Mouse (Mus musculus): ENCODE measurements around the gene Ccdc77. TPM values are rescaled to one million over a fixed set of nuclear protein-coding genes. Genes with fewer than 3 reads are reported as not detected.

Ccdc77 gene
- polyA plus RNA-seq, 1 experiment from 2014 or later = 17.4 TPM

GRCm38 (mm10) chr6:120362774-120363687, 1.1 kb downstream of the Ccdc77 start:
- no peaks in the 10 kb centered on the region for H3K36me3 ChIP-seq (ENCODE audit: control insufficient read depth, insufficient read depth, low read length)
- peak overlapping the region; percentile 98 for H3K27ac ChIP-seq (ENCODE audit: low read length)
- 18% methylated on average over 15 of the region's 15 CpGs for WGBS
- peaks cover 11% of the 10 kb centered on the region for H3K4me1 ChIP-seq (ENCODE audit: control insufficient read depth, insufficient read depth, low read length)
- peak overlapping the region; percentile 94 for H3K4me3 ChIP-seq (ENCODE audit: low read length)
- H3K9me3 ChIP-seq (ENCODE audit: control insufficient read depth, low read length) = no peaks in the 10 kb centered on the region
- H3K27me3 ChIP-seq (replicated peaks; ENCODE audit: control insufficient read depth, insufficient read depth, low read length) = no peaks in the 10 kb centered on the region
- H3K9ac ChIP-seq (ENCODE audit: low read depth, low read length) = peak overlapping the region; percentile 95
- ATAC-seq = no peak
- H3K4me2 ChIP-seq (ENCODE audit: low read depth, low read length) = peak overlapping the region; percentile 81

- no peaks in the 10 kb centered on the region for H3K36me3 ChIP-seq (ENCODE audit: control insufficient read depth, insufficient read depth, low read length)
These were observed 2.0 kb downstream of the Ccdc77 start for GRCm38 (mm10) chr6:120362124-120362523.

GRCm38 (mm10) chr6:120356951-120357945, 6.9 kb downstream of the Ccdc77 start:
- WGBS = under 1% methylated on average over 31 of the region's 31 CpGs

More at GRCm38 (mm10) chr6:120362124-120362523, 2.0 kb downstream of the Ccdc77 start:
- peaks cover 11% of the 10 kb centered on the region for H3K4me1 ChIP-seq (ENCODE audit: control insufficient read depth, insufficient read depth, low read length)
- no peaks in the 10 kb centered on the region for H3K9me3 ChIP-seq (ENCODE audit: control insufficient read depth, low read length)
- ATAC-seq = no peak
- no peak overlapping the region for H3K4me3 ChIP-seq (ENCODE audit: low read length)
- no peak overlapping the region for H3K9ac ChIP-seq (ENCODE audit: low read depth, low read length)
- H3K27ac ChIP-seq (ENCODE audit: low read length) = no peak overlapping the region
- WGBS = 99% methylated on average over 2 of the region's 2 CpGs
- H3K4me2 ChIP-seq (ENCODE audit: low read depth, low read length) = no peak overlapping the region
- H3K27me3 ChIP-seq (replicated peaks; ENCODE audit: control insufficient read depth, insufficient read depth, low read length) = no peaks in the 10 kb centered on the region

GRCm38 (mm10) chr6:120356478-120356877, 7.7 kb downstream of the Ccdc77 start:
- peak overlapping the region; percentile 75 for H3K4me2 ChIP-seq (ENCODE audit: low read depth, low read length)
- H3K36me3 ChIP-seq (ENCODE audit: control insufficient read depth, insufficient read depth, low read length) = peaks cover 4% of the 10 kb centered on the region; the same call in 1 of the 2 replicates
- 21% methylated on average over 5 of the region's 5 CpGs for WGBS
- peak overlapping the region; percentile 85 for H3K27ac ChIP-seq (ENCODE audit: low read length)
- no peaks in the 10 kb centered on the region for H3K27me3 ChIP-seq (replicated peaks; ENCODE audit: control insufficient read depth, insufficient read depth, low read length)
- peak overlapping the region; percentile 72 for H3K9ac ChIP-seq (ENCODE audit: low read depth, low read length)
- ATAC-seq = no peak
- no peaks in the 10 kb centered on the region for H3K9me3 ChIP-seq (ENCODE audit: control insufficient read depth, low read length)
- peak overlapping the region; percentile 75 for H3K4me3 ChIP-seq (ENCODE audit: low read length)
- H3K4me1 ChIP-seq (ENCODE audit: control insufficient read depth, insufficient read depth, low read length) = peaks cover 5% of the 10 kb centered on the region

More at GRCm38 (mm10) chr6:120356951-120357945, 6.9 kb downstream of the Ccdc77 start:
- Histone ChIP-seq H3K4me1 (ENCODE audit: control insufficient read depth, insufficient read depth, low read length) (peaks cover 5% of the 10 kb centered on the region), H3K36me3 (ENCODE audit: control insufficient read depth, insufficient read depth, low read length) (peaks cover 4% of the 10 kb centered on the region; the same call in 1 of the 2 replicates), H3K27me3 (replicated peaks; ENCODE audit: control insufficient read depth, insufficient read depth, low read length) (no peaks in the 10 kb centered on the region), H3K9ac (ENCODE audit: low read depth, low read length) (peak overlapping the region; percentile 72), H3K4me2 (ENCODE audit: low read depth, low read length) (peak overlapping the region; percentile 75), H3K9me3 (ENCODE audit: control insufficient read depth, low read length) (no peaks in the 10 kb centered on the region), H3K4me3 (ENCODE audit: low read length) (peak overlapping the region; percentile 75), H3K27ac (ENCODE audit: low read length) (peak overlapping the region; percentile 85)
- ATAC-seq = peak; percentile 99

GRCm38 (mm10) chr6:120349018-120349417, 15.2 kb downstream of the Ccdc77 start:
- ATAC-seq = no peak
- no peak overlapping the region for H3K9ac ChIP-seq (ENCODE audit: low read depth, low read length)
- H3K4me1 ChIP-seq (ENCODE audit: control insufficient read depth, insufficient read depth, low read length) = no peaks in the 10 kb centered on the region
- H3K27me3 ChIP-seq (replicated peaks; ENCODE audit: control insufficient read depth, insufficient read depth, low read length) = no peaks in the 10 kb centered on the region
- H3K27ac ChIP-seq (ENCODE audit: low read length) = no peak overlapping the region
- peaks cover 4% of the 10 kb centered on the region for H3K36me3 ChIP-seq (ENCODE audit: control insufficient read depth, insufficient read depth, low read length)
- WGBS = 91% methylated on average over 3 of the region's 3 CpGs
- H3K4me2 ChIP-seq (ENCODE audit: low read depth, low read length) = no peak overlapping the region
- no peaks in the 10 kb centered on the region for H3K9me3 ChIP-seq (ENCODE audit: control insufficient read depth, low read length)
- no peak overlapping the region for H3K4me3 ChIP-seq (ENCODE audit: low read length)

- no peak for ATAC-seq
- no peaks in the 10 kb centered on the region for H3K27me3 ChIP-seq (replicated peaks; ENCODE audit: control insufficient read depth, insufficient read depth, low read length)
- H3K4me3 ChIP-seq (ENCODE audit: low read length) = no peak overlapping the region
- no peak overlapping the region for H3K4me2 ChIP-seq (ENCODE audit: low read depth, low read length)
- no peaks in the 10 kb centered on the region for H3K9me3 ChIP-seq (ENCODE audit: control insufficient read depth, low read length)
- no peak overlapping the region for H3K27ac ChIP-seq (ENCODE audit: low read length)
- peaks cover 2% of the 10 kb centered on the region; the same call in 1 of the 2 replicates for H3K36me3 ChIP-seq (ENCODE audit: control insufficient read depth, insufficient read depth, low read length)
- H3K9ac ChIP-seq (ENCODE audit: low read depth, low read length) = no peak overlapping the region
- H3K4me1 ChIP-seq (ENCODE audit: control insufficient read depth, insufficient read depth, low read length) = no peaks in the 10 kb centered on the region
- WGBS = 73% methylated on average over 1 of the region's 1 CpGs
These were observed 20.2 kb downstream of the Ccdc77 start for GRCm38 (mm10) chr6:120343992-120344391.

- no peaks in the 10 kb centered on the region for H3K4me1 ChIP-seq (ENCODE audit: control insufficient read depth, insufficient read depth, low read length)
- no peaks in the 10 kb centered on the region for H3K9me3 ChIP-seq (ENCODE audit: control insufficient read depth, low read length)
- no peak overlapping the region for H3K4me3 ChIP-seq (ENCODE audit: low read length)
- H3K27ac ChIP-seq (ENCODE audit: low read length) = no peak overlapping the region
- no peak for ATAC-seq
- no peak overlapping the region for H3K4me2 ChIP-seq (ENCODE audit: low read depth, low read length)
- 74% methylated on average over 2 of the region's 2 CpGs for WGBS
- no peak overlapping the region for H3K9ac ChIP-seq (ENCODE audit: low read depth, low read length)
- H3K27me3 ChIP-seq (replicated peaks; ENCODE audit: control insufficient read depth, insufficient read depth, low read length) = no peaks in the 10 kb centered on the region
- peaks cover 10% of the 10 kb centered on the region for H3K36me3 ChIP-seq (ENCODE audit: control insufficient read depth, insufficient read depth, low read length)
These were observed 31.8 kb downstream of the Ccdc77 start for GRCm38 (mm10) chr6:120332351-120332750.

- no peak overlapping the region for H3K4me2 ChIP-seq (ENCODE audit: low read depth, low read length)
- H3K36me3 ChIP-seq (ENCODE audit: control insufficient read depth, insufficient read depth, low read length) = peaks cover 7% of the 10 kb centered on the region; the same call in 1 of the 2 replicates
- WGBS = 30% methylated on average over 6 of the region's 6 CpGs
- H3K4me3 ChIP-seq (ENCODE audit: low read length) = no peak overlapping the region
- no peaks in the 10 kb centered on the region for H3K9me3 ChIP-seq (ENCODE audit: control insufficient read depth, low read length)
- H3K27me3 ChIP-seq (replicated peaks; ENCODE audit: control insufficient read depth, insufficient read depth, low read length) = no peaks in the 10 kb centered on the region
- ATAC-seq = 0 out of 2 replicates have a peak, but pooled peaks have one; percentile 23
- H3K27ac ChIP-seq (ENCODE audit: low read length) = no peak overlapping the region
- no peak overlapping the region for H3K9ac ChIP-seq (ENCODE audit: low read depth, low read length)
- H3K4me1 ChIP-seq (ENCODE audit: control insufficient read depth, insufficient read depth, low read length) = no peaks in the 10 kb centered on the region
These were observed 39.8 kb downstream of the Ccdc77 start for GRCm38 (mm10) chr6:120324295-120324927.

All from intestine, embryonic 16.5 days (tissue).